Mouse (Mus musculus): ENCODE measurements around the gene Cacna1d.
A peak's percentile ranks its signal among the peaks of the same experiment; 100 is the strongest.

Gene Cacna1d

GRCm38 (mm10) chr14:30365866-30366265, 125.4 kb downstream of the Cacna1d start:
- DNase-seq, result no peak

DNA sequence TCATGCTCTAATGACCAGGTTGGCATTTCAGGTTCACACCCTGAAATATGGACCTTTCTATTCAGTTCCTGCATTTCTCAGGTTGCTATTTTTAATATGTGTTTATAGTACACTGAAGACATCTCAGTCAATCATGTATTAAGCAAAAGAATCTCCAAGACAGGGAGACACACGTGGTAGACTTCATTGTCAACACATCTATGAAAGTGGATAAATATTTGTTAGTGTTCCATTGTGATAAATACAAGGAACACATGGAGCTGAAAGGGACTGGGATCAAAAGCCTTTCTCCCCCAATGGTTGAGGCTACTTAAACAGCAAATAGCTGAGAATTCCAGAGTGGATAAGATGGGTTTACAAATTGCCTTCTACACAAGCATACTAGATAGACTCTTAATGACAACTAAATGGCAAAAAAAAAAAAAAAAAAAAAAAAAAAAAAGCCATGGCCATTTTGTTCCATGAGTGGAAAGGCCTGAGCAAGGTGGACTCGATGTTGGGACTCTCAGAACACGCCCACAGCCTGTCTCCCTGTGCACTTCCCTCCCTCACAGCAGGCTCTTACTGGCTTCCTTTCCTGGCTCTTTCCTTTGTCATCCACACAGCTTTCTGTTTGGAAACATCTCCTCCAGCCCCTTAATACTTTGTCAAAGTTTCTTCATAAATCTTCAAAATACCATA, 127.6 kb downstream of the Cacna1d start:
- DNase-seq, result peak; percentile 26

DNA sequence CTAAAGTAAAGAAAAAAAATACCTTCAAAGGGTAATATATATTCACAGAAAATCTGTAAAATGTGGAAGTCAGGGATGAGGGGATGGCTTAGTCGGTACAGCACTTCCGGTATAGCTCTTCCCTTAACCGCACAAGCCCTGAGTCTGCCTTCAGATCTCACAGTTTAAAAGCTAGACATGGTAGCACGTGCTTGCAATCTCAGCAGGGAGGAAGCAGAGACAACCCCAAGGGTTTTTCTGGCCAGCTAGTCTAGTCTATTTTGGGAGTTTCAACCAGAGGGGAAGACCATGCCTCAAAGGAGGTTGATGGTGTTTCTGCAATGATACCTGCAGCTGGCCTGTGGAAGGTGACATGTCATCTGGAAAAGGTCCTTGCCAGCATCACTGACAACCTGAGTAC, 128.9 kb downstream of the Cacna1d start:
- no peak for DNase-seq

GRCm38 (mm10) chr14:30360478-30360877, 130.8 kb downstream of the Cacna1d start:
- peak; percentile 58 for DNase-seq

- no peak for DNase-seq
Observed at GRCm38 (mm10) chr14:30360004-30360403, 131.3 kb downstream of the Cacna1d start.

DNA sequence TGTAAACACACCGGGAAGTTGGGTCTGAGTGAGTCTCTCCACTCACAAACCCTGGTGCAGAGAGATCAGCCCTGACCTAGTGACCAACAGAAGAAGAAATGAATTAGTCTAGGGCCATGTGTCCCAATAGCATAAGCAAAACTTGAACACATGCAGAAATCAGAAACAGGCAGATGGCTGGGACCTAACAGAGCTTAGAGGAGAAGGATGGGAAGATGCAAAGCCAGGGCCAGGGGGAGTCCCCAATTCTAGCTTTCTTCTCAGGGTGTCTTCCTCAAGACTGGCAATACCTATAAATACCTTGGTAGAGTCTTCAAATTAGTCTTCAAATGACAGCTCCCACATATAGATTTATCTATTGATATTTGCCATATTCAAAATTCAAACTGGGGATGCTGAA, 133.2 kb downstream of the Cacna1d start:
- DNase-seq, result no peak

GRCm38 (mm10) chr14:30356456-30356855, 134.8 kb downstream of the Cacna1d start:
- DNase-seq, result no peak

DNA sequence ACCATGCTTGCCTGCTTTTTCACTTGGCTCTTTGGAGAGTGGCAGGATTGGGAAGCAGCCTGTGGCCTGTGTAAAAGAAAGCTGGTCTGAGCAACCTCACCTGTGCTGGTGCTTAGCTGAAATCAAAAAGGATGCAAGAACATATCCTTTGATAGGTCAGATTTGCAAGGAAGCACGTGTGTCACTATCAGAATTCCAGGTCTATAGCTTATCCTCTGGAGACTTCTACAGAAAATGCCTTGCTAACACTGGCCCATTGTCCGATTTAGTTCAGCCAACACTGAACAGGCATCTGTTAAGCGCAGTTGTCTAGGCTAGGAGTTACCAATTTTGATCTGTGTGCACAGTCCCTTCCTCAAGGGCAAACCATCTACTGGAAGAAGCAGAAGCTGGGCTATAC, 136.5 kb downstream of the Cacna1d start:
- no peak for DNase-seq

GRCm38 (mm10) chr14:30354127-30354463, 137.2 kb downstream of the Cacna1d start:
- no peak for DNase-seq

GRCm38 (mm10) chr14:30353291-30354126, 137.7 kb downstream of the Cacna1d start:
- DNase-seq, result peak; percentile 38

GRCm38 (mm10) chr14:30352951-30353270, 138.3 kb downstream of the Cacna1d start:
- no peak for DNase-seq

GRCm38 (mm10) chr14:30352061-30352950, 138.9 kb downstream of the Cacna1d start:
- peak; percentile 49 for DNase-seq

DNA sequence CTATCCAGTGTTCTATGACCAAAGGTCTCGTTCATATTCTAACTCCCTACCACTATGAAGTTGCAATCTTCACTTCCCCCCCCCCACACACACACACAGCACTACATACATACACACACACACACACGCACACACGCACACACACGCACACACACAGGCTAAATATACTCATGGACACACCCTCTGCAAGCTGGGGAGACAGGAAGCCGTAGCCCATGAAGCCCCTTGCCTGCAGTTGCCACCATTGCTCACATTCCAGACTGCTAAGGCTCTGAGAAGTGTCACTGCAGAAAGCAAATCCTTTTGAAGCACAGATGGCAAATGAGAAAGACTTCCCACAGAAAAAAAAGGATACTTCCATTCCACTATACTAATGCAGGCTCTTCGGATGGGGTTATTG, 141.0 kb downstream of the Cacna1d start:
- no peak for DNase-seq

GRCm38 (mm10) chr14:30344948-30345865, 146.0 kb downstream of the Cacna1d start:
- peak; percentile 19 for DNase-seq

DNA sequence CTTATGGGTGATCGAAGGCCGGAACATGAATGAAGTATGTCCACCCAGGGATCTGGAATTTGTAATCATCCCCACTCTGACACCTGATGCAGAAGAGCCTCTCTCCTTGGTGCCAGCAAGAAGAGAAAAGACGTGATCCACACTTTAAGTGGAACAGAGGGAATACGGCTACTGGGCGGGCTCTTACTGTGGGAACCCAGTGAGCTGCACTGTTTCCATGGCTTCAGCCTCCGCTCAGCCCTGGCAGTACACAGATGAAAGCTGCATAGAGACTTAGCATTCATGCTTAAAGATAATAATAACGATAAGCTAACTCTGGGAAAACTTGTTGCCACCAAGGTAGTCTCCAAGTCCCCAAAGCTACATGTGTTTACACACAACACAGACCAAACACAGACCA, 147.5 kb downstream of the Cacna1d start:
- no peak for DNase-seq

DNA sequence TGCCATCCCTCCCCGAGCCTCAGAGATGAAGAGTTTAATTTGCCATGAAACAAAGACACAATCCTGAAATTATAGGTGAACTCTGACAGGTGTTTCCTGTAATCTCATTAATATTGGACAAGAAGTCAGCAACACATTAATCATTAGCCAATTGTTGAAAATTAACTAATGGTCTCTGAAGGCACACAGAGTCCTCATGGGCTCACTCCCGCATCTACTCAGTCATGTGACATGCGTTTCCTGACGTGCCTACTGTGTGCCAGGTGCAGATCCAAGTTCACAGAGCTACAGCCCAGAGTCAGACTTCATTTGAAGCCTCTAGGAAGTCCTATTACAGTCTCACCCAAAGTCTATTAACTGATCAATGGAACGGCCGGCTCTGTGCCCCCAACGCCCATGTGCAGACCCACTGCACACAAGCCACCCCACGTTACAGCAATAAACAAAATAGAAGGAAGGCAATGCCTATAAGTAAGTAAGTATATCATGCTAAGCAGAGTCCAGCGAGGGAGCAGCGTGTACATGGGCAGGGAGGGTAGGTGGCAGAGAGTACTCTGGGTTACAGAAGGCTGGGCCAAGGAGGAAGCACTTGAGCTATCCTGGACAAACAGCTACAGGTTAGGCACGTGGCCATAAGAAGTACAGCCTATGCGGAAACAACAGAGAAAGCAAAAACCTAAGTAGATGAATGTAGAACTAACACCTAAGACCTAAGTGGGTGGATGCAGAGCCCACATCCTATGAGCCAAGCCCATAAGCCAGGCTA, 149.2 kb downstream of the Cacna1d start:
- no peak for DNase-seq

DNA sequence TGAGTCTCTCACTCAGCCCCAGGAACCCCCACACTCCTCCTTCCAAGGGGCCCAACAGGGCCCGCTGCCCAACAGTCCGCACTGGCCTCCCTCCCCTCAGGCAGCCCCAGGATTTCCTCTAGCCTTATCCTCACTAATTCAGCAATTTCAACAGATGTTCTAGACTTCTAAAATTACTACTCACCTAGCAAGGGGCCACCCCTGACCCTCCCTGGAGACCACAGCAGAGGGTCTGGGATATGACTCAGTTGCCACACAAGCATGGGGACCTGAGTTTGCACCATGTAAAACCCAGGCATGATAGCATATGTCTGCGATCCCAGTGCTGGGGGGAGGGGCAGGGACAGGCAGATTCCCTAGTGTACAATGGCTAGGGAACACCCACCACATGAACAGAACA, 151.1 kb downstream of the Cacna1d start:
- DNase-seq, result no peak

DNA sequence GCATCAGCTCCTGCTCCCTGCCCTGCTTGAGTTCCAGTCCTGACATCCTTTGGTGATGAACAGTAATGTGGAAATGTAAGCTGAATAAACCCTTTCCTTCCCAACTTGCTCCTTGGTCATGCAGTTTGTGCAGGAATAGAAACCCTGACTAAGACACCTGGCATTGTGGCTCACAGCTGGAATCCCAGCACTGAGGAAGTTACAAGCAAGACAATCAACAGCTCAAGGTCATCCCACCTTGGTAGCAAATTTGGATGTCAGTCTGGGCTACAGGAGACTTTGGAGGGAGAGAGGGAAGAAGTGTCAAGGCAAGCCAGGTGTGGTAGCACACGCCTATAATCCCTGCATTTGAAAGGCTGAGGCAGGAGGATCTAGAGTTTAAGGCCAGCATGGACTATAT, 159.4 kb downstream of the Cacna1d start:
- no peak for DNase-seq

GRCm38 (mm10) chr14:30330416-30331181, 160.7 kb downstream of the Cacna1d start:
- peak; percentile 65 for DNase-seq

DNA sequence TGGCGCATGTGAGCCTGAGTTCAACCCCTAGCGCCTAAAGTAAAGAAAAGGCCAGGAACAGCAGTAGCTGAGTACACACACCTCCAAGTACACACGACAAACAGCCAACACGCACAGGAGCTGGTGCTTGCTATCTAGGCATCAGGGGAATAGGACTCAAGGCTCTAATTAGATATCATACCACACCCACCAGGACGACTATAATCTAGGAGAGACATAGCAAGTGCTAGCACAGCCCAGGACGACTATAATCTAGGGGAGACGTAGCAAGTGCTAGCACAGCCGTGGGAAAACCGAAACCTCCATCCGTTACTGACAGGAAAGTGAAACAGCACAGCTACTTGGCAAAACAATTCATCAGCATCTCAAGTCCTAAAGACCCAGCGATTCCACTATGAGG, 162.1 kb downstream of the Cacna1d start:
- DNase-seq, result peak; percentile 25

- DNase-seq, result no peak
Observed at GRCm38 (mm10) chr14:30327452-30327851, 163.8 kb downstream of the Cacna1d start.
